Mouse (Mus musculus): ENCODE results near the gene Rgs8. TPM values are rescaled to one million over a fixed set of nuclear protein-coding genes. Genes with fewer than 3 reads are reported as not detected.

The Rgs8 gene
- polyA plus RNA-seq, 1 experiment: under 0.01 TPM

- Histone ChIP-seq H3K36me3 (ENCODE audit: control insufficient read depth, insufficient read depth) (no peaks in the 10 kb centered on the region), H3ac (ENCODE audit: control insufficient read depth, insufficient read length, low read depth) (no peak overlapping the region), H3K79me3 (ENCODE audit: low read depth) (no peaks in the 10 kb centered on the region), H3K4me3 (ENCODE audit: insufficient read depth, poor library complexity, severe bottlenecking) (no peak overlapping the region), H3K79me2 (ENCODE audit: control insufficient read depth, insufficient read depth) (no peaks in the 10 kb centered on the region), H3K27me3 (ENCODE audit: control insufficient read depth, insufficient read depth, insufficient read length) (no peaks in the 10 kb centered on the region)
- no peak for TF ChIP-seq USF1 (IDR thresholded peaks at IDR 0.05; ENCODE audit: low read depth)
- TF ChIP-seq MYOG (IDR thresholded peaks at IDR 0.05; ENCODE audit: control insufficient read depth, extremely low read depth, insufficient read length): no peak
- no peak for TF ChIP-seq CTCF (IDR thresholded peaks at IDR 0.05; ENCODE audit: control insufficient read depth, insufficient read depth, insufficient read length)
- no peak for TF ChIP-seq MAX (IDR thresholded peaks at IDR 0.05)
- no peak for TF ChIP-seq CEBPB (IDR thresholded peaks at IDR 0.05; ENCODE audit: low read depth)
- no peak for TF ChIP-seq FOSL1 (IDR thresholded peaks at IDR 0.05; ENCODE audit: insufficient read depth, low read length, poor library complexity, severe bottlenecking)
- TF ChIP-seq MYOD1 (IDR thresholded peaks at IDR 0.05; ENCODE audit: control insufficient read depth, insufficient read length, low read depth): no peak
These were observed 86.7 kb downstream of the Rgs8 start for GRCm38 (mm10) chr1:153739437-153740015.

- TF ChIP-seq CEBPB (IDR thresholded peaks at IDR 0.05; ENCODE audit: low read depth): no peak
- TF ChIP-seq CTCF (IDR thresholded peaks at IDR 0.05; ENCODE audit: control insufficient read depth, insufficient read depth, insufficient read length): no peak
- no peak for TF ChIP-seq MAX (IDR thresholded peaks at IDR 0.05)
- no peak for TF ChIP-seq MYOG (IDR thresholded peaks at IDR 0.05; ENCODE audit: control insufficient read depth, extremely low read depth, insufficient read length)
- TF ChIP-seq USF1 (IDR thresholded peaks at IDR 0.05; ENCODE audit: low read depth): no peak
- TF ChIP-seq MYOD1 (IDR thresholded peaks at IDR 0.05; ENCODE audit: control insufficient read depth, insufficient read length, low read depth): no peak
- TF ChIP-seq FOSL1 (IDR thresholded peaks at IDR 0.05; ENCODE audit: insufficient read depth, low read length, poor library complexity, severe bottlenecking): no peak
- Histone ChIP-seq H3K36me3 (ENCODE audit: control insufficient read depth, insufficient read depth) (no peaks in the 10 kb centered on the region), H3K79me2 (ENCODE audit: control insufficient read depth, insufficient read depth) (no peaks in the 10 kb centered on the region), H3K4me3 (ENCODE audit: insufficient read depth, poor library complexity, severe bottlenecking) (peak within 1 kb of the TSS; percentile 31), H3ac (ENCODE audit: control insufficient read depth, insufficient read length, low read depth) (peak within 1 kb of the TSS; percentile 50), H3K27me3 (ENCODE audit: control insufficient read depth, insufficient read depth, insufficient read length) (no peaks in the 10 kb centered on the region), H3K79me3 (ENCODE audit: low read depth) (no peaks in the 10 kb centered on the region)
These were observed 87.3 kb downstream of the Rgs8 start, which contains the start of gene Rgs16 for GRCm38 (mm10) chr1:153740145-153740544. TSS of gene Rgs16 (plus strand) at chr1:153740349.

- Histone ChIP-seq H3K79me2 (ENCODE audit: control insufficient read depth, insufficient read depth) (no peaks in the 10 kb centered on the region), H3K36me3 (ENCODE audit: control insufficient read depth, insufficient read depth) (no peaks in the 10 kb centered on the region), H3ac (ENCODE audit: control insufficient read depth, insufficient read length, low read depth) (peak overlapping the region; percentile 50), H3K79me3 (ENCODE audit: low read depth) (no peaks in the 10 kb centered on the region), H3K4me3 (ENCODE audit: insufficient read depth, poor library complexity, severe bottlenecking) (peak overlapping the region; percentile 31), H3K27me3 (ENCODE audit: control insufficient read depth, insufficient read depth, insufficient read length) (no peaks in the 10 kb centered on the region)
- no peak for TF ChIP-seq CEBPB (IDR thresholded peaks at IDR 0.05; ENCODE audit: low read depth)
- no peak for TF ChIP-seq MAX (IDR thresholded peaks at IDR 0.05)
- TF ChIP-seq MYOG (IDR thresholded peaks at IDR 0.05; ENCODE audit: control insufficient read depth, extremely low read depth, insufficient read length): no peak
- no peak for TF ChIP-seq FOSL1 (IDR thresholded peaks at IDR 0.05; ENCODE audit: insufficient read depth, low read length, poor library complexity, severe bottlenecking)
- TF ChIP-seq USF1 (IDR thresholded peaks at IDR 0.05; ENCODE audit: low read depth): no peak
- TF ChIP-seq CTCF (IDR thresholded peaks at IDR 0.05; ENCODE audit: control insufficient read depth, insufficient read depth, insufficient read length): no peak
- TF ChIP-seq MYOD1 (IDR thresholded peaks at IDR 0.05; ENCODE audit: control insufficient read depth, insufficient read length, low read depth): no peak
These were observed 88.1 kb downstream of the Rgs8 start for GRCm38 (mm10) chr1:153740775-153741400.

- H3K27me3 ChIP-seq (ENCODE audit: control insufficient read depth, insufficient read depth, insufficient read length): no peaks in the 10 kb centered on the region
- no peaks in the 10 kb centered on the region for H3K79me2 ChIP-seq (ENCODE audit: control insufficient read depth, insufficient read depth)
- TF ChIP-seq MYOG (IDR thresholded peaks at IDR 0.05; ENCODE audit: control insufficient read depth, extremely low read depth, insufficient read length) (no peak), MAX (IDR thresholded peaks at IDR 0.05) (no peak), USF1 (IDR thresholded peaks at IDR 0.05; ENCODE audit: low read depth) (no peak), CTCF (IDR thresholded peaks at IDR 0.05; ENCODE audit: control insufficient read depth, insufficient read depth, insufficient read length) (no peak), CEBPB (IDR thresholded peaks at IDR 0.05; ENCODE audit: low read depth) (no peak), MYOD1 (IDR thresholded peaks at IDR 0.05; ENCODE audit: control insufficient read depth, insufficient read length, low read depth) (no peak), FOSL1 (IDR thresholded peaks at IDR 0.05; ENCODE audit: insufficient read depth, low read length, poor library complexity, severe bottlenecking) (no peak)
- H3K36me3 ChIP-seq (ENCODE audit: control insufficient read depth, insufficient read depth): no peaks in the 10 kb centered on the region
- no peak overlapping the region for H3K4me3 ChIP-seq (ENCODE audit: insufficient read depth, poor library complexity, severe bottlenecking)
- no peaks in the 10 kb centered on the region for H3K79me3 ChIP-seq (ENCODE audit: low read depth)
- no peak overlapping the region for H3ac ChIP-seq (ENCODE audit: control insufficient read depth, insufficient read length, low read depth)
These were observed 88.9 kb downstream of the Rgs8 start for GRCm38 (mm10) chr1:153741551-153742316.

GRCm38 (mm10) chr1:153742374-153743155 lies 89.7 kb downstream of the Rgs8 start:
- Histone ChIP-seq H3K27me3 (ENCODE audit: control insufficient read depth, insufficient read depth, insufficient read length) (no peaks in the 10 kb centered on the region), H3K79me2 (ENCODE audit: control insufficient read depth, insufficient read depth) (no peaks in the 10 kb centered on the region), H3K4me3 (ENCODE audit: insufficient read depth, poor library complexity, severe bottlenecking) (no peak overlapping the region), H3K36me3 (ENCODE audit: control insufficient read depth, insufficient read depth) (no peaks in the 10 kb centered on the region), H3K79me3 (ENCODE audit: low read depth) (no peaks in the 10 kb centered on the region), H3ac (ENCODE audit: control insufficient read depth, insufficient read length, low read depth) (no peak overlapping the region)
- TF ChIP-seq FOSL1 (IDR thresholded peaks at IDR 0.05; ENCODE audit: insufficient read depth, low read length, poor library complexity, severe bottlenecking) (no peak), CTCF (IDR thresholded peaks at IDR 0.05; ENCODE audit: control insufficient read depth, insufficient read depth, insufficient read length) (peak; percentile 71)

Data from C2C12 (cell line).